Mouse (Mus musculus) kidney, adult 2 months (tissue): Measurements from ENCODE around the gene Il6ra.

Source experiments
- CTCF ChIP-seq: fragments of 200-500 bp; conservative IDR thresholded peaks from 2 replicates; pipeline ENCODE4 v1.5.1; 2011; ENCODE audit warnings: low read depth, mild to moderate bottlenecking, control low read depth, low read length, moderate library complexity, mixed read lengths; ENCODE audit not compliant: insufficient read depth, insufficient read length
- POLR2A ChIP-seq: fragments of 200-500 bp; IDR thresholded peaks from one replicate; pipeline ENCODE4 v1.6.1; 2011; ENCODE audit warnings: low read depth, low read length, control low read depth

GRCm38 (mm10) chr3:89853752-89854151 is 59.2 kb downstream of the Il6ra start:
- TF ChIP-seq POLR2A, result no peak
- no peak for TF ChIP-seq CTCF
